Mouse (Mus musculus) cerebellum, adult 11 months (tissue): Measurements from ENCODE around the gene Spats2.
A peak's percentile ranks its signal among the peaks of the same experiment; 100 is the strongest.

Experiments
- DNase-seq: peaks from one replicate; pipeline ENCODE4 v3.0.0; 2022

The Spats2 gene

GRCm38 (mm10) chr15:99098493-99098861, 27.2 kb upstream of the Spats2 start:
- DNase-seq: no peak

GRCm38 (mm10) chr15:99099139-99099556, 26.6 kb upstream of the Spats2 start:
- DNase-seq: no peak

GRCm38 (mm10) chr15:99099984-99100383, 25.7 kb upstream of the Spats2 start:
- DNase-seq: no peak

GRCm38 (mm10) chr15:99105238-99105637, 20.5 kb upstream of the Spats2 start:
- DNase-seq: no peak

- no peak for DNase-seq
Observed at GRCm38 (mm10) chr15:99107866-99108265, 17.9 kb upstream of the Spats2 start.

GRCm38 (mm10) chr15:99111139-99111538, 14.6 kb upstream of the Spats2 start:
- DNase-seq: no peak

GRCm38 (mm10) chr15:99111809-99112208, 13.9 kb upstream of the Spats2 start:
- DNase-seq: no peak

GRCm38 (mm10) chr15:99112843-99113395, 12.8 kb upstream of the Spats2 start:
- no peak for DNase-seq

GRCm38 (mm10) chr15:99113396-99113975, 12.2 kb upstream of the Spats2 start:
- DNase-seq: no peak

GRCm38 (mm10) chr15:99114312-99115064, 11.2 kb upstream of the Spats2 start:
- no peak for DNase-seq

- no peak for DNase-seq
Observed at GRCm38 (mm10) chr15:99115065-99115423, 10.7 kb upstream of the Spats2 start.

- DNase-seq: no peak
Observed at GRCm38 (mm10) chr15:99116539-99116938, 9.2 kb upstream of the Spats2 start.

GRCm38 (mm10) chr15:99120814-99121213, 4.9 kb upstream of the Spats2 start:
- DNase-seq: no peak

- no peak for DNase-seq
Observed at GRCm38 (mm10) chr15:99122642-99123041, 3.1 kb upstream of the Spats2 start.

GRCm38 (mm10) chr15:99126081-99126815, 532 bp downstream of the Spats2 start:
- DNase-seq: peak; percentile 84

GRCm38 (mm10) chr15:99126816-99127365, 1.2 kb downstream of the Spats2 start:
- DNase-seq: no peak

GRCm38 (mm10) chr15:99127851-99128522, 2.3 kb downstream of the Spats2 start:
- DNase-seq: no peak

GRCm38 (mm10) chr15:99129441-99129840, 3.7 kb downstream of the Spats2 start:
- no peak for DNase-seq

GRCm38 (mm10) chr15:99129956-99130910, 4.5 kb downstream of the Spats2 start:
- DNase-seq: no peak

- no peak for DNase-seq
Observed at GRCm38 (mm10) chr15:99138389-99138788, 12.7 kb downstream of the Spats2 start.

GRCm38 (mm10) chr15:99139669-99140068, 14.0 kb downstream of the Spats2 start:
- peak; percentile 33 for DNase-seq

GRCm38 (mm10) chr15:99150516-99150915, 24.8 kb downstream of the Spats2 start:
- no peak for DNase-seq
